ENCODE assay signal across 9 mouse cellular contexts in genomic region chrX:70363446-70363845, GRCm38 (mm10). TPM values are rescaled to one million over a fixed set of nuclear protein-coding genes. Genes with fewer than 3 reads are reported as not detected.
DNase-seq lines count a peak whose midpoint lies in the region; ATAC-seq lines count a peak whose summit lies in the region.
"Had no signal": no experiment of that assay in that cellular context is flagged by ENCODE, and none has a peak within 500 bp of the region (broad histone marks: within the 10 kb centered on the region; RNA-seq: fewer than 3 reads in every experiment).

No protein-coding gene starts in this region.

- H3K4me1 ChIP-seq in midbrain, embryonic 10.5 days = 0 out of 2 replicates have a peak, but pooled peaks cover 3% of the 10 kb centered on the region
- H3K4me1 ChIP-seq in midbrain, embryonic 11.5 days (ENCODE audit: control insufficient read depth, insufficient read depth, low read length) = no peaks in the 10 kb centered on the region

- DNase-seq in cerebellum, postnatal 14 days = peak; percentile 8 to 18
- no peak for DNase-seq in cerebellum, adult 9-10 months
- DNase-seq in midbrain, embryonic 10.5 days (ENCODE audit: low spot score) = no peak
- DNase-seq in midbrain, embryonic 11.5 days (ENCODE audit: low spot score, missing footprints) = no peak
- peak; percentile 16 for DNase-seq in telencephalon, adult 2 months (ENCODE audit: low read depth, low spot score)
- DNase-seq in layer of hippocampus, adult 9-11 months = no peak
- no peak for DNase-seq in right cerebral cortex, postnatal 25 days
- DNase-seq: lung, postnatal 10 days had no signal

- WGBS in midbrain, embryonic 10.5 days = 95% methylated on average over 5 of the region's 5 CpGs
- 92% methylated on average over 5 of the region's 5 CpGs for WGBS in midbrain, embryonic 11.5 days

- no peak overlapping the region for H3K27ac ChIP-seq in midbrain, embryonic 10.5 days (replicated peaks)
- no peak overlapping the region for H3K27ac ChIP-seq in midbrain, embryonic 11.5 days (ENCODE audit: low read depth, low read length)

- H3K4me2 ChIP-seq in midbrain, embryonic 11.5 days = no peak overlapping the region

- H3K4me3 ChIP-seq in midbrain, embryonic 10.5 days = peak overlapping the region; percentile 57; the same call in 1 of the 2 replicates
- H3K4me3 ChIP-seq in midbrain, embryonic 11.5 days (ENCODE audit: low read depth, low read length) = no peak overlapping the region

- no peak for ATAC-seq in midbrain, embryonic 11.5 days (ENCODE audit: low FRiP score)
- peak; percentile 56 for ATAC-seq in megakaryocyte, adult 5-6 weeks (ENCODE audit: poor library complexity, severe bottlenecking)

- H3K9me3 ChIP-seq in midbrain, embryonic 10.5 days (replicated peaks) = no peaks in the 10 kb centered on the region
- no peaks in the 10 kb centered on the region for H3K9me3 ChIP-seq in midbrain, embryonic 11.5 days (ENCODE audit: control insufficient read depth, low read length)

- H3K9ac ChIP-seq in midbrain, embryonic 11.5 days (ENCODE audit: low read length) = no peak overlapping the region

- no peaks in the 10 kb centered on the region for H3K27me3 ChIP-seq in midbrain, embryonic 10.5 days (ENCODE audit: low read depth, poor library complexity, severe bottlenecking)
- no peaks in the 10 kb centered on the region for H3K27me3 ChIP-seq in midbrain, embryonic 11.5 days (ENCODE audit: control insufficient read depth, insufficient read depth, low read length)

- 0 out of 2 replicates have a peak, but pooled peaks cover 5% of the 10 kb centered on the region for H3K36me3 ChIP-seq in midbrain, embryonic 10.5 days
- H3K36me3 ChIP-seq in midbrain, embryonic 11.5 days (ENCODE audit: control insufficient read depth, insufficient read depth, low read length) = no peaks in the 10 kb centered on the region

RNA-seq across cellular contexts. Expression of gene Ids, which starts 1.4 kb away (rescaled TPM):
- polyA plus RNA-seq in midbrain, embryonic 10.5 days (2016; fragmentation: Nextera tagmentation; extraction: Ambion mirVana) = 1.5 and 2.4 TPM in 2 replicates
- polyA plus RNA-seq in midbrain, embryonic 11.5 days (2014; fragmentation: Nextera tagmentation; extraction: Ambion mirVana) = 3.0 and 3.8 TPM in 2 replicates
- total RNA-seq in megakaryocyte, adult 5-6 weeks (2015) = 69.2 and 77.5 TPM in 2 replicates
- 14.3 and 19.0 TPM in 2 replicates for total RNA-seq in megakaryocyte, adult 5-6 weeks (2017)

RNA-seq across cellular contexts. Expression of gene 1110012L19Rik, which starts 22.2 kb away (rescaled TPM):
- 24.9 and 29.8 TPM in 2 replicates for polyA plus RNA-seq in midbrain, embryonic 10.5 days (2016; fragmentation: Nextera tagmentation; extraction: Ambion mirVana)
- 32.4 and 32.8 TPM in 2 replicates for polyA plus RNA-seq in midbrain, embryonic 11.5 days (2014; fragmentation: Nextera tagmentation; extraction: Ambion mirVana)
- 12.6 and 18.5 TPM in 2 replicates for total RNA-seq in megakaryocyte, adult 5-6 weeks (2015)
- total RNA-seq in megakaryocyte, adult 5-6 weeks (2017) = 22.1 and 25.7 TPM in 2 replicates

Comparison
In these comparisons a context has a peak if more than half of its experiments do, and no peak if none do; other contexts are left out.
1. DNase-seq: peak in cerebellum, postnatal 14 days (2 of 2) and telencephalon, adult 2 months (single experiment); none in cerebellum, adult 9-10 months (single experiment), midbrain, embryonic 10.5 days (single experiment), midbrain, embryonic 11.5 days (single experiment), layer of hippocampus, adult 9-11 months (single experiment) and right cerebral cortex, postnatal 25 days (single experiment).